Mouse (Mus musculus) CH12.LX (cell line): ENCODE data around the gene Sdc4.

ENCODE experiments used
- CTCF ChIP-seq, 2 experiments: IDR thresholded peaks in 1 of 2; conservative IDR thresholded peaks in 1 of 2; 2 replicates each; pipeline ENCODE4 v1.5.1; 2011 to 2012; ENCODE audit warnings: low read depth in 2 of 2, low read length in 2 of 2, improper control_type of control experiment in 1 of 2, inconsistent platforms in 1 of 2, mild to moderate bottlenecking in 1 of 2, moderate library complexity in 1 of 2
- ELF1 ChIP-seq: IDR thresholded peaks from 2 replicates; pipeline ENCODE4 v1.6.1; 2014; ENCODE audit warnings: low read depth, mild to moderate bottlenecking, inconsistent platforms, low read length, improper control_type of control experiment
- EP300 ChIP-seq: IDR thresholded peaks from 2 replicates; pipeline ENCODE4 v1.6.1; 2011; ENCODE audit warnings: low read length, improper control_type of control experiment
- JUND ChIP-seq: conservative IDR thresholded peaks from 2 replicates; pipeline ENCODE4 v1.6.1; 2011; ENCODE audit warnings: low read depth, low read length, improper control_type of control experiment
- KAT2A ChIP-seq: IDR thresholded peaks from 2 replicates; pipeline ENCODE4 v1.6.1; 2012; ENCODE audit warnings: low read length, improper control_type of control experiment, inconsistent platforms; ENCODE audit not compliant: insufficient replicate concordance
- MAZ ChIP-seq: IDR thresholded peaks from 2 replicates; pipeline ENCODE4 v1.6.1; 2012; ENCODE audit warnings: low read depth, mild to moderate bottlenecking, inconsistent platforms, low read length, improper control_type of control experiment, moderate library complexity
- POLR2A ChIP-seq: IDR thresholded peaks from 2 replicates; pipeline ENCODE4 v1.6.1; 2011; ENCODE audit warnings: low read depth, mild to moderate bottlenecking, improper control_type of control experiment, low read length
- RAD21 ChIP-seq: IDR thresholded peaks from 2 replicates; pipeline ENCODE4 v1.6.1; 2011; ENCODE audit warnings: low read depth, mild to moderate bottlenecking, low read length, improper control_type of control experiment, moderate library complexity
- UBTF ChIP-seq: IDR thresholded peaks from 2 replicates; pipeline ENCODE4 v1.6.1; 2012; ENCODE audit warnings: low read depth, mild to moderate bottlenecking, inconsistent platforms, low read length, improper control_type of control experiment, moderate library complexity
- USF2 ChIP-seq: conservative IDR thresholded peaks from 2 replicates; pipeline ENCODE4 v1.6.1; 2011; ENCODE audit warnings: low read depth, low read length, improper control_type of control experiment

GRCm38 (mm10) chr2:164454846-164455245, 11.2 kb upstream of the Sdc4 start:
- TF ChIP-seq POLR2A, result no peak
- TF ChIP-seq ELF1, result no peak
- no peak for TF ChIP-seq JUND
- no peak for TF ChIP-seq UBTF
- no peak for TF ChIP-seq RAD21
- no peak for TF ChIP-seq CTCF (conservative IDR thresholded peaks at IDR 0.05 in 1 of 2, IDR thresholded peaks at IDR 0.05 in 1 of 2; ENCODE audit: low read depth in 2 of 2, low read length in 2 of 2)
- TF ChIP-seq EP300, result no peak
- TF ChIP-seq USF2, result no peak
- no peak for TF ChIP-seq KAT2A
- no peak for TF ChIP-seq MAZ
